Mouse (Mus musculus): ENCODE data around the gene Slc26a8. TPM values are rescaled to one million over a fixed set of nuclear protein-coding genes. Genes with fewer than 3 reads are reported as not detected.

The Slc26a8 gene
- polyA plus RNA-seq, 1 experiment from 2014 or later = 0.34 TPM

DNA sequence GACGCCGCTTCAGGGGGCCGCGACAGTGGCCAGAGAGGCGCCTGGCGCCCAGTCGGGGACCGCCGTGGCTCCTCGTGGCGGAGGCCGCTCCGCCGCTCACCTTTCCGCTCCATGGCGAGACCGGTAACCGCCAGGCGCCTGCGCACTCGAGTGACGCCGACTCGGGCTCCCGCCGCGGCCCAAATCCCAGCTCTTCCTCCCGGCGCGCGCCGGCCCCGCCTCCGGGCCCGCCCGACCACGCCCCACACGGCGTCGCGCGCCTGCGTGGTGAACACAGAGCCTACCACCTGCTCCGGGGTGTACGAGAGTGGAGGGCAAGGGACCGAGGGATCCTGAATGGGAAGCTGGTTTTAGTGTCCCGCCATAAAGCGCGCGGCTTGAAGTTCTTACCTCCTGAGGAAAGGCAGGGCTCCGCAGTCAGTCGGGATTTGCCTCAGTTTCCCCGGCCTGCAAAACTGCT is 67.7 kb downstream of the Slc26a8 start, which contains the start of gene Srpk1:
Gene Srpk1, minus strand, starts transcription at position 410 of the 460 bp plus-strand sequence.
- WGBS = under 1% methylated on average over 45 of the region's 53 CpGs
- peak; percentile 90 for ATAC-seq (ENCODE audit: insufficient number of reproducible peaks, insufficient read depth, low FRiP score, low read depth)

DNA sequence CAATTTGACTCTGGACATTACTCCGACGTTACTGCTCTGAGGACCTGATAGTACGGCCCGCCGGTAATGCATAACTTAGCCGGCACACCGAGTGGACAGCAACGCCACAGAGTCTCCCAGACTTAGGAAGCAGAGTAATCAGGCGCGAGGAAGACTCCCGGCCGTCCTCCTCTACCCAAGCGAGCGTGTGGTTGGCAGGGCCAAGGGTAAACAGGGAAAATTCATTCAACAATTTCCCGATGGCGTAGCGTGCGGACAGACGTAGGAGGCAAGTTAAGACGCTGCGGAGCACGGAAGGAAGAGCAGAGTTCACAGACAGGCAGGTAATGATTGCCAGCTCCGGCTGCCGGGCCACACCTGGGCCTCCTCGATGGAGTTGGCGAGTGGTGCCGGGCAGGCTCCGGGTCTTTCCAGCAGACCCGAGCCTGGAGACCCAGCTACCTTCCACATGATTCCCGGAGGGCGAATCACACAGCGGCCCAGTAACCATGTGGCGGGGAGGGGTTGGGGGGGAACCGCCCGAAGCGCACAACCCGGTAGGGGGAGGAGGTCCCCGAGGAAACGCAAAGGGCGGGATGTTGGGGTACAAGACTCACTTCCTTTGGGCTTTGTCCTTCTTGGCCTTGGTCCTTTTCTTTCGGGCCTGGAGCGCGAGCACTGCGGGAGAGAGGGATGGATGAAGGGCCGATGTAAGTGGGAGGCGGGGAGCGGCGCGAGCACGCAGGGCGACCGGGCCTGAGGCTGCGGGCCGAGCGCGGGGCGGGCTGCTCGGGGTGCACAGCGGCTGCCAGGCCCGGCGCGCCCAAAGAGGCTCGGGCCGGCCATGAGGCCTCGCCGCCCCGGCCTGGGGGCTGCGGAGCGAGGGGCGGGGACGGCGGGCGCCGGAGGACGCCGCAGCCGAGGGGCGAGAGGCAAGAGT is 68.4 kb downstream of the Slc26a8 start:
- Histone ChIP-seq H3K27ac (replicated peaks in 1 of 2; ENCODE audit: control insufficient read depth in 1 of 2, insufficient read depth in 1 of 2, low read depth in 2 of 2, low read length in 2 of 2) (peak overlapping the region; percentile 31 to 79; a peak in 3 of 4 replicates), H3K36me3 (ENCODE audit: control insufficient read depth, insufficient read depth, low read length) (peaks cover 14% of the 10 kb centered on the region), H3K4me1 (ENCODE audit: control insufficient read depth in 2 of 2, insufficient read depth in 2 of 2, low read length in 2 of 2) (peaks cover 10 to 17% of the 10 kb centered on the region in 2 experiments), H3K4me3 (ENCODE audit: control insufficient read depth in 1 of 2, insufficient read depth in 1 of 2, low read depth in 1 of 2, low read length in 2 of 2) (peak overlapping the region; percentile 69 to 86), H3K27me3 (ENCODE audit: control insufficient read depth, insufficient read depth, low read length) (no peaks in the 10 kb centered on the region), H3K4me2 (ENCODE audit: low read length) (peak overlapping the region; percentile 94), H3K9me3 (ENCODE audit: control insufficient read depth, low read length) (no peaks in the 10 kb centered on the region), H3K9ac (ENCODE audit: low read length) (peak overlapping the region; percentile 88)
- ATAC-seq (ENCODE audit: insufficient number of reproducible peaks, insufficient read depth, low FRiP score, low read depth) = peak; percentile 74
- under 1% methylated on average over 67 of the region's 78 CpGs for WGBS

More for the DNA sequence above, 67.7 kb downstream of the Slc26a8 start, which contains the start of gene Srpk1:
- no peaks in the 10 kb centered on the region for H3K9me3 ChIP-seq (ENCODE audit: control insufficient read depth, low read length)
- H3K36me3 ChIP-seq (ENCODE audit: control insufficient read depth, insufficient read depth, low read length) = peaks cover 14% of the 10 kb centered on the region
- H3K4me3 ChIP-seq (ENCODE audit: control insufficient read depth in 1 of 2, insufficient read depth in 1 of 2, low read depth in 1 of 2, low read length in 2 of 2) = peak within 1 kb of the TSS; percentile 69 to 86
- peaks cover 10 to 17% of the 10 kb centered on the region in 2 experiments for H3K4me1 ChIP-seq (ENCODE audit: control insufficient read depth in 2 of 2, insufficient read depth in 2 of 2, low read length in 2 of 2)
- no peaks in the 10 kb centered on the region for H3K27me3 ChIP-seq (ENCODE audit: control insufficient read depth, insufficient read depth, low read length)
- H3K27ac ChIP-seq (replicated peaks in 1 of 2; ENCODE audit: control insufficient read depth in 1 of 2, insufficient read depth in 1 of 2, low read depth in 2 of 2, low read length in 2 of 2) = peak within 1 kb of the TSS; percentile 31 to 79; a peak in 3 of 4 replicates
- H3K9ac ChIP-seq (ENCODE audit: low read length) = peak within 1 kb of the TSS; percentile 88
- peak within 1 kb of the TSS; percentile 94 for H3K4me2 ChIP-seq (ENCODE audit: low read length)

DNA sequence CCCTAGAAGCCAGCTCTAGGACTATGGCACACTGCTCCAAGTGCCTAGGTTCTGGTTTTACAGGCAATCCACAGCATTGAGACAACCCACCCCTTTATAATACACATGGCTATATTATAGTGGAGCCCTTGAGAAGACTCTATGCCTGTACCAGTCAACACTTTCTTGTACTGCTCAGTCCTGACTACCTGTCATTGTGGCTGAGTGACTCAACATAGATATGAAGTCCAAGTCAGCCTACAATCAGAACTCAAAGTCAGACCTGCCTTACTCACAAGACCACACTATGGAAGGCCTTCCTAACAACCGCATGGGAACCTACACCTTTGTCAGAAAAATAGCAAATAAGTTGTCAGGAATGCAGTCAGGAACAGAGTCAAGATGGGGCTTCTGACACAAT is 71.3 kb downstream of the Slc26a8 start:
- Histone ChIP-seq H3K27me3 (ENCODE audit: control insufficient read depth, insufficient read depth, low read length) (no peaks in the 10 kb centered on the region), H3K4me1 (ENCODE audit: control insufficient read depth in 2 of 2, insufficient read depth in 2 of 2, low read length in 2 of 2) (peaks cover 10 to 17% of the 10 kb centered on the region in 2 experiments), H3K9ac (ENCODE audit: low read length) (no peak overlapping the region), H3K4me3 (ENCODE audit: control insufficient read depth in 1 of 2, insufficient read depth in 1 of 2, low read depth in 1 of 2, low read length in 2 of 2) (no peak overlapping the region), H3K4me2 (ENCODE audit: low read length) (no peak overlapping the region), H3K9me3 (ENCODE audit: control insufficient read depth, low read length) (no peaks in the 10 kb centered on the region), H3K36me3 (ENCODE audit: control insufficient read depth, insufficient read depth, low read length) (peaks cover 25% of the 10 kb centered on the region), H3K27ac (replicated peaks in 1 of 2; ENCODE audit: control insufficient read depth in 1 of 2, insufficient read depth in 1 of 2, low read depth in 2 of 2, low read length in 2 of 2) (no peak overlapping the region)
- WGBS = 92% methylated on average over 1 of the region's 1 CpGs
- ATAC-seq (ENCODE audit: insufficient number of reproducible peaks, insufficient read depth, low FRiP score, low read depth) = no peak

DNA sequence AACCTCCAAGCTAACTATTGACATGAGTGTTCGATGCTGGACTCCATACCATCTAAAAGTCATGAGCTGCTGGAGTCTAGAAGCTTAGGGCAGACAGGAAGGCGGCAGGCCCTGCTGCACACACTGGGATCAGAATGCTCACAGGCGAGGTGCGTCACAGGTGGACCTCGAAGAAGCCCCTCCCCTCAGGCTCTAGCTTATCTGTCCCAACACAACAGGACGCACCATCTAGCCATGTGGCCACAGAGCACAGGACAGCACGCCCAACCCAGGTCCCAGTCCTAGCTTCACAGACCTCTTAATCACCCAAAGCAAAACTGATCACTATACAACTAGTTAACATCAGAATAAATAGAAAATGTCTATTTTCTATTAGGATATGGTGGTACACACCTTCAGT is 71.9 kb downstream of the Slc26a8 start:
- Histone ChIP-seq H3K9me3 (ENCODE audit: control insufficient read depth, low read length) (no peaks in the 10 kb centered on the region), H3K36me3 (ENCODE audit: control insufficient read depth, insufficient read depth, low read length) (peaks cover 26% of the 10 kb centered on the region), H3K4me2 (ENCODE audit: low read length) (no peak overlapping the region), H3K27me3 (ENCODE audit: control insufficient read depth, insufficient read depth, low read length) (no peaks in the 10 kb centered on the region), H3K4me1 (ENCODE audit: control insufficient read depth in 2 of 2, insufficient read depth in 2 of 2, low read length in 2 of 2) (peaks cover 10 to 17% of the 10 kb centered on the region in 2 experiments), H3K4me3 (ENCODE audit: control insufficient read depth in 1 of 2, insufficient read depth in 1 of 2, low read depth in 1 of 2, low read length in 2 of 2) (no peak overlapping the region), H3K27ac (replicated peaks in 1 of 2; ENCODE audit: control insufficient read depth in 1 of 2, insufficient read depth in 1 of 2, low read depth in 2 of 2, low read length in 2 of 2) (no peak overlapping the region), H3K9ac (ENCODE audit: low read length) (no peak overlapping the region)
- no peak for ATAC-seq (ENCODE audit: insufficient number of reproducible peaks, insufficient read depth, low FRiP score, low read depth)
- 75% methylated on average over 7 of the region's 7 CpGs for WGBS

DNA sequence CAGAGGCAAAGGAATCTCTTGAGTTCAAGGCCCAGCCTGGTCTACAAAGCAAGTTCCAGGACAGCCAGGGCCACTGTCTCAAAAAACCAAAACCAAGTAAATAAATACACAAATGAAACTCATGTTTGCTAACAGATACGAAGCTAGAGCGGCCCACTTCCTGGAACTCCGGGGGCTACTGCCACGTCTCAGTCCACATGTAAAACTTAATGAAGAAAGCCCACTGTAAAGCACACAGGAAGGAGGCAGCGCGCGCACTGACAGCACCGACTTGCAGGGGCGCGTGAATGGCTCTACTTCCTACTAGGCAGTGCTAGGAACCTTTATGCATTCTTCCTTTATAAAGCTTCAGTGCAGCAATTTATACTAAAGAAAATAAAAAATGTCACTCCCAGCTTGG is 72.4 kb downstream of the Slc26a8 start:
- H3K27me3 ChIP-seq (ENCODE audit: control insufficient read depth, insufficient read depth, low read length) = no peaks in the 10 kb centered on the region
- WGBS = 83% methylated on average over 10 of the region's 10 CpGs
- H3K36me3 ChIP-seq (ENCODE audit: control insufficient read depth, insufficient read depth, low read length) = peaks cover 26% of the 10 kb centered on the region
- peaks cover 10 to 15% of the 10 kb centered on the region in 2 experiments for H3K4me1 ChIP-seq (ENCODE audit: control insufficient read depth in 2 of 2, insufficient read depth in 2 of 2, low read length in 2 of 2)
- H3K9me3 ChIP-seq (ENCODE audit: control insufficient read depth, low read length) = no peaks in the 10 kb centered on the region
- no peak for ATAC-seq (ENCODE audit: insufficient number of reproducible peaks, insufficient read depth, low FRiP score, low read depth)
- H3K4me2 ChIP-seq (ENCODE audit: low read length) = no peak overlapping the region
- no peak overlapping the region; the same call in 1 of the 2 replicates for H3K9ac ChIP-seq (ENCODE audit: low read length)
- no peak overlapping the region for H3K4me3 ChIP-seq (ENCODE audit: control insufficient read depth in 1 of 2, insufficient read depth in 1 of 2, low read depth in 1 of 2, low read length in 2 of 2)
- no peak overlapping the region for H3K27ac ChIP-seq (replicated peaks in 1 of 2; ENCODE audit: control insufficient read depth in 1 of 2, insufficient read depth in 1 of 2, low read depth in 2 of 2, low read length in 2 of 2)

DNA sequence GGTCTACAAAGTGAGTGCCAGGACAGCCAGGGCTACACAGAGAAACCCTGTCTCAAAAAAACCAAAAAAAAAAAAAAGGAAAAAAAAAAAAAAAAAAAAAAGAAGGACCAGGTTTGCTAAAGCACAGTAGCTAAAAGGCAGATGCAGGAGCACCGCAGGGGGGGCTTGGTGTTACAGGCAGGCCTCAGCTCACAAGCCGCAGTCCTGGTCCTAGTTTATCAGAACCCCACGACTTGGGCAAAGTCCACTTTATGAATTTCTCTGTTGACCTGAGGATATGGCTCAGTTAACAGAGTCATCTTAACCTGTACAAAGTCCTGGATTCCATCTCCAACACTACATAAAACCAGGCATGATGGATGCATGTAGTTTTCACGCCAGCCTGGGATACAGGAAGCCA is 74.7 kb downstream of the Slc26a8 start:
- no peaks in the 10 kb centered on the region for H3K9me3 ChIP-seq (ENCODE audit: control insufficient read depth, low read length)
- no peaks in the 10 kb centered on the region for H3K27me3 ChIP-seq (ENCODE audit: control insufficient read depth, insufficient read depth, low read length)
- peaks cover 26% of the 10 kb centered on the region for H3K36me3 ChIP-seq (ENCODE audit: control insufficient read depth, insufficient read depth, low read length)
- H3K27ac ChIP-seq (replicated peaks in 1 of 2; ENCODE audit: control insufficient read depth in 1 of 2, insufficient read depth in 1 of 2, low read depth in 2 of 2, low read length in 2 of 2) = no peak overlapping the region
- H3K4me1 ChIP-seq (ENCODE audit: control insufficient read depth in 2 of 2, insufficient read depth in 2 of 2, low read length in 2 of 2) = peaks cover 0 to 4% of the 10 kb centered on the region in 2 experiments; a peak in 3 of 4 replicates
- no peak for ATAC-seq (ENCODE audit: insufficient number of reproducible peaks, insufficient read depth, low FRiP score, low read depth)
- no peak overlapping the region for H3K4me3 ChIP-seq (ENCODE audit: control insufficient read depth in 1 of 2, insufficient read depth in 1 of 2, low read depth in 1 of 2, low read length in 2 of 2)
- no peak overlapping the region for H3K9ac ChIP-seq (ENCODE audit: low read length)
- WGBS = 92% methylated on average over 4 of the region's 4 CpGs
- H3K4me2 ChIP-seq (ENCODE audit: low read length) = no peak overlapping the region

DNA sequence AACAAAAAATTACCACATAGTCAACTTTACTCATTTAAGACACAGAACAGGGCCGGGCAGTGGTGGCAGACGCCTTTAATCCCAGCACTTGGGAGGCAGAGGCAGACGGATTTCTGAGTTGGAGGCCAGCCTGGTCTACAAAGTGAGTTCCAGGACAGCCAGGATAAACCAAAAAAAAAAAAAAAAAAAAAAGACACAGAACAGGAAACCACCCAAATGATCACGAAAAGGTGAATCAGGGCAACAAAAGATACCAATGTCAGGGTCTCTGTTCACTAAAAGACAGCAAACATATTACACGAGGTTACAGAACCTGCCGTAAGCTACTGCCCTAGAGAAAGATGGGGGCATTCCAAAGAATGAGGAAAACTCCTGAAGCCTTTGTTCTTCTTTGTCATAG is 76.9 kb downstream of the Slc26a8 start:
- no peak overlapping the region for H3K9ac ChIP-seq (ENCODE audit: low read length)

More for the DNA sequence above, 76.9 kb downstream of the Slc26a8 start:
- Histone ChIP-seq H3K4me1 (ENCODE audit: control insufficient read depth in 2 of 2, insufficient read depth in 2 of 2, low read length in 2 of 2) (no peaks in the 10 kb centered on the region; a peak in 1 of 4 replicates), H3K4me2 (ENCODE audit: low read length) (no peak overlapping the region), H3K9me3 (ENCODE audit: control insufficient read depth, low read length) (no peaks in the 10 kb centered on the region), H3K36me3 (ENCODE audit: control insufficient read depth, insufficient read depth, low read length) (peaks cover 17% of the 10 kb centered on the region; the same call in 1 of the 2 replicates), H3K4me3 (ENCODE audit: control insufficient read depth in 1 of 2, insufficient read depth in 1 of 2, low read depth in 1 of 2, low read length in 2 of 2) (no peak overlapping the region), H3K27ac (replicated peaks in 1 of 2; ENCODE audit: control insufficient read depth in 1 of 2, insufficient read depth in 1 of 2, low read depth in 2 of 2, low read length in 2 of 2) (no peak overlapping the region), H3K27me3 (ENCODE audit: control insufficient read depth, insufficient read depth, low read length) (no peaks in the 10 kb centered on the region)
- ATAC-seq (ENCODE audit: insufficient number of reproducible peaks, insufficient read depth, low FRiP score, low read depth) = no peak
- 75% methylated on average over 6 of the region's 6 CpGs for WGBS
